Mouse (Mus musculus): ENCODE data around the gene Ciita.

DNA sequence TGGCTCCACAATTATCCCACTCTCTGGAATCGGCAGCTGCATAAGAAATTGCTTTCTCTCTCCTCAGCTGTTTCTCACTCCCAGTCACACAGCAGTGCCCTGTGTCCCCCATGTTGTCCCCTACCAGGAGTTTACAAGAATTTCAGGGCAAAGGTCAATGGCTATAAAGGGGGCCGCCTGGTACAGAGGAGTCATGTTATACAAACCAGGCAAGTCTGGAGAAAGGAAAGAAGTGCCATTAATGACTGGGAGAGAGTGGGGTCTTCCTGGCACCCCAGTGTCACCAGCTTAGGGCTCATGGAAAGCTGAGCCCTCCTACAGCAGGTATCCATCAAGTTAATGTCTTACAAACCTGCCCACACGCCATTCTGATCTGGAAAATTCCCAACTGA lies 25.3 kb upstream of the Ciita start:
- TF ChIP-seq EP300 (IDR thresholded peaks at IDR 0.05; ENCODE audit: low read depth) (no peak), CTCF (IDR thresholded peaks at IDR 0.05; ENCODE audit: low read depth) (no peak)
